Mouse (Mus musculus) small intestine, adult 2 months (tissue): ENCODE data around the gene Ercc5. TPM values are rescaled to one million over a fixed set of nuclear protein-coding genes. Genes with fewer than 3 reads are reported as not detected.
A peak's percentile ranks its signal among the peaks of the same experiment; 100 is the strongest.

ENCODE experiments used
- H3K27ac ChIP-seq: fragments of 200-500 bp; 2 replicates; pipeline ENCODE4 v1.5.1; 2012; ENCODE audit warnings: low read depth, low read length, control low read depth, inconsistent platforms; ENCODE audit not compliant: insufficient read depth
- H3K27me3 ChIP-seq: fragments of 200-500 bp; 2 replicates; pipeline ENCODE4 v1.6.1; 2012; ENCODE audit warnings: mild to moderate bottlenecking, moderate library complexity, low read length, inconsistent platforms; ENCODE audit not compliant: control insufficient read depth, insufficient read depth
- H3K36me3 ChIP-seq: fragments of 200-500 bp; 2 replicates; pipeline ENCODE4 v1.6.1; 2012; ENCODE audit warnings: mild to moderate bottlenecking, low read length, control low read depth, inconsistent platforms; ENCODE audit not compliant: control insufficient read depth, insufficient read depth
- H3K4me1 ChIP-seq: fragments of 200-500 bp; 2 replicates; pipeline ENCODE4 v1.6.1; 2012; ENCODE audit warnings: low read length, inconsistent platforms, mixed read lengths; ENCODE audit not compliant: control insufficient read depth, insufficient read depth, insufficient read length
- H3K4me3 ChIP-seq: fragments of 200-500 bp; 2 replicates; pipeline ENCODE4 v1.5.1; 2012; ENCODE audit warnings: low read depth, mild to moderate bottlenecking, control low read depth, inconsistent platforms, low read length, moderate library complexity
- CTCF ChIP-seq: fragments of 200-500 bp; IDR thresholded peaks from 2 replicates; pipeline ENCODE4 v1.5.1; 2012; ENCODE audit warnings: low read depth, mild to moderate bottlenecking, control low read depth, inconsistent platforms, low read length, moderate library complexity, mixed read lengths; ENCODE audit not compliant: insufficient replicate concordance, insufficient read length; ENCODE audit errors: extremely low read depth
- POLR2A ChIP-seq: fragments of 200-500 bp; IDR thresholded peaks from 2 replicates; pipeline ENCODE4 v1.6.1; 2012; ENCODE audit warnings: low read depth, mild to moderate bottlenecking, control low read depth, inconsistent platforms, low read length, moderate library complexity
- WGBS: fragments of 180-500 bp; shearing (Covaris S2); methylation state at CpG from one replicate; pipeline ENCODE4 v1.1.7; 2018; 5-methylcytosine and 5-hydroxymethylcytosine counted together
- polyA plus RNA-seq: library from polyadenylated mRNA; depleted of rRNA; stranded (reverse); fragments of >200 nt; gene quantifications from 2 replicates; pipeline ENCODE4 v1.2.3, GENCODE M21; 2012

The Ercc5 gene
- polyA plus RNA-seq, 1 experiment = 1.7 TPM

GRCm38 (mm10) chr1:44148706-44149105 lies 1.2 kb downstream of the Ercc5 start:
- WGBS = 29% methylated on average over 6 of the region's 6 CpGs
- no peaks in the 10 kb centered on the region for H3K36me3 ChIP-seq
- no peak overlapping the region for H3K4me3 ChIP-seq
- TF ChIP-seq CTCF (no peak), POLR2A (no peak)
- H3K27ac ChIP-seq = no peak overlapping the region
- H3K4me1 ChIP-seq = no peaks in the 10 kb centered on the region
- H3K27me3 ChIP-seq = no peaks in the 10 kb centered on the region

DNA sequence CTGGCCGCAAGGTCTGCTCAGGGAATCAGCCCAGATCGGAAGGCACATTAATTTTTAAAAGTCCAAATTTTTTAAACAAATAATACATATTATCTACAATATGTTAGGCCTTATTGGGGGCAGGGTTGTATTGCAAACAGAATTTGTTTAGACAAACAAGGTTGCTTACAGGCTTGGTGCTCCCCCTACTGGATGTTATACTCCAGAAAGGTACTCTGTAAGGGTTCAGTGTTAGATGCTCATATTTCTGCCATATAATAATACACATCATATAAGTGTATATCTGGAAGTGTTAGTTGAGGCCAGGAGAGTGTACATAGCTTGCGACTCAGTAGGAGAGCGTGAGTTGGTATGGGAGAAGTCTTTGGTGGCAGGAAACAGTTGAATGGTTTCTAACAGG lies 7.7 kb downstream of the Ercc5 start:
- Histone ChIP-seq H3K4me3 (no peak overlapping the region), H3K4me1 (no peaks in the 10 kb centered on the region), H3K27me3 (no peaks in the 10 kb centered on the region), H3K27ac (no peak overlapping the region), H3K36me3 (peaks cover 5% of the 10 kb centered on the region; the same call in 1 of the 2 replicates)
- 91% methylated on average over 4 of the region's 4 CpGs for WGBS
- TF ChIP-seq CTCF (no peak), POLR2A (no peak)

GRCm38 (mm10) chr1:44158317-44158716 lies 10.8 kb downstream of the Ercc5 start:
- 91% methylated on average over 6 of the region's 6 CpGs for WGBS

DNA sequence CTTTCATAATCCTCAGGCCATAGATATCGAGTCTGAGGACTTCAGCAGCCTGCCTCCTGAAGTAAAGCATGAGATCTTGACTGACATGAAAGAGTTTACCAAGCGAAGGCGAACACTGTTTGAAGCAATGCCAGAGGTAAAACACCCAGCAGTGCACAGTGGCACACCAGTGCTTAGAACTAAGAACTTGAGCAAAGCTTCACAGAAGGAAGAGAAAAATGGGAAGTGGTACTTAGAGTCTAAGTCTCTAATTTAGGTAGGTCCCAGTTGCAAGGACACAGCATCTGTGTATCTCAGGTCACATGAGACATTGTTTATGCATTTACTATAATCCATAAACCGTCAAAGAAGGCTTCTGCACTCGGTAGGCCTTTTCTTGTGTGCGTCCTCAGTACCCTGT lies 14.3 kb downstream of the Ercc5 start:
- Histone ChIP-seq H3K4me3 (no peak overlapping the region), H3K4me1 (no peaks in the 10 kb centered on the region), H3K27me3 (no peaks in the 10 kb centered on the region), H3K27ac (no peak overlapping the region), H3K36me3 (peaks cover 32% of the 10 kb centered on the region)
- 94% methylated on average over 6 of the region's 6 CpGs for WGBS
- TF ChIP-seq CTCF = no peak
- TF ChIP-seq POLR2A = no peak

More at GRCm38 (mm10) chr1:44158317-44158716, 10.8 kb downstream of the Ercc5 start:
- Histone ChIP-seq H3K4me3 (no peak overlapping the region), H3K36me3 (peaks cover 19% of the 10 kb centered on the region), H3K4me1 (no peaks in the 10 kb centered on the region), H3K27me3 (no peaks in the 10 kb centered on the region), H3K27ac (no peak overlapping the region)
- no peak for TF ChIP-seq CTCF
- TF ChIP-seq POLR2A = no peak

DNA sequence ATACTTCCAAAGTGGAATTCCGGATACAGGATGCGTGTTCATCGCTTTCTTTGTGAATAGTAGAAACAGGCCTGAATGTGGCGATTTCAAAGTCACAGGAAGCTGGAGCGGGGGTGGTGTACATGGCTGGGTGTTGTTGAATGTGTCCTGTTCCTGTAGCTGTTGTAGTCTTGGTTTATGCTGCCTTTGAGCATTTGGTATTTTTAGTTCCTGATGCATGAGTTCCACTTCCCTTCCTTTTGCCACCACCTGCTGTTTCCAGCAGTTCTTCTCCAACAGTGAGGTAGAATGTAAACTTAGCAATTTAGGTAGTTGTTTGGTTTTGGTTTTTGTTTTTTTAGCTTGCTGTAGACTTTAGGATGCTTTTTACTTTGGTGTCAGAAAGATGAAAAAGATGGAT lies 14.8 kb downstream of the Ercc5 start:
- H3K27me3 ChIP-seq = no peaks in the 10 kb centered on the region
- H3K27ac ChIP-seq = no peak overlapping the region
- no peak overlapping the region for H3K4me3 ChIP-seq
- peaks cover 37% of the 10 kb centered on the region for H3K36me3 ChIP-seq
- 91% methylated on average over 5 of the region's 5 CpGs for WGBS
- TF ChIP-seq CTCF (no peak), POLR2A (no peak)
- no peaks in the 10 kb centered on the region for H3K4me1 ChIP-seq

DNA sequence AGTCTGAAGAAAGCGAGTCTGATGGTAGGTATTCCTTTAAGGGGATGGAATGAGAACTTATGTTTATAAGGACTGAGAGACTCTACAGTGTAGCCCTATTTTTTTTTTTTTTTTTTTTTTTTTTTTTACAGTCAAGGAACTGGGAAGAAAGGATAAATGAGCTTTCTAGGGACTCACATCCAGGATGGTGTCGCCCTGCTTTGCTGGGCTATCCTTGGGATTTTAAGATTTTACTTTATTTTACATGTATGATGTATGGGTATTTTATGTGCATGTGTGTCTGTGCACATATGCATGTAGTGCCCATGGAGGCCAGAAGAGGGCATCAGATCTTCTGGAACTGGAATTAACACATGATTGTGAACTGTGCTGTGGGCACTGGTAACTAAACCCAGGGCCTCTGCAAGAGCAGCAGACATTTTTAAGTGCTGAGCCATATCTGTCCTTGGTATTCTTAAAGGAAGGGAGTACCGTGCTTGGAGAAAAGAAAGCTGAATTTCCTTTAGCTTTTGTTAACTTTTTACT lies 20.4 kb downstream of the Ercc5 start:
- no peak for TF ChIP-seq CTCF
- no peak for TF ChIP-seq POLR2A
- H3K27ac ChIP-seq = no peak overlapping the region
- H3K4me3 ChIP-seq = no peak overlapping the region
- H3K27me3 ChIP-seq = no peaks in the 10 kb centered on the region
- H3K4me1 ChIP-seq = no peaks in the 10 kb centered on the region
- H3K36me3 ChIP-seq = peaks cover 31% of the 10 kb centered on the region
- over 99% methylated on average over 3 of the region's 3 CpGs for WGBS

DNA sequence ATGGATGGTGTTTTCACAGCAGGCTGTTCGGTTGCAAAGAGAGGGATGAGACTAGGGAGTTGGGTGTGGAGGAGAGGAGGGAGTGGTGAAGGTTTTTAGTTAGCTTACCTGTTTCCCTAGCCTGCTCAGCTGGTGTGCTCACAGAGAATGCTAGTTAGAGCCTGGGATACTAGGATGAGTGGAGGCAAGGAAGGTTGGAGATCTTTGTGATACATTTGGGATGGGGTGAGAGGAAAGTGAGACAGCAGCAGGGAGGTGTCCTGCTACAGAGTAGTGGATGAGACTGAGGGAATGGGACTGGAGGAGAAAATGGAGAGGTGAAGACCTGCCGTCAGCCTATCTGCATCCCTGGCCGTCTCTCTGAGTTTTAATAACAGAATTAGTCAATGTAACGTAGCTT lies 25.1 kb downstream of the Ercc5 start:
- no peak overlapping the region for H3K27ac ChIP-seq
- H3K27me3 ChIP-seq = no peaks in the 10 kb centered on the region
- H3K4me3 ChIP-seq = no peak overlapping the region
- TF ChIP-seq CTCF (no peak), POLR2A (no peak)
- 96% methylated on average over 4 of the region's 4 CpGs for WGBS
- H3K36me3 ChIP-seq = peaks cover 32% of the 10 kb centered on the region
- H3K4me1 ChIP-seq = no peaks in the 10 kb centered on the region

- H3K36me3 ChIP-seq = peaks cover 39% of the 10 kb centered on the region
- H3K4me1 ChIP-seq = no peaks in the 10 kb centered on the region
- TF ChIP-seq CTCF (peak; percentile 21; the same call in 1 of the 2 replicates), POLR2A (no peak)
- H3K27ac ChIP-seq = no peak overlapping the region
- H3K27me3 ChIP-seq = no peaks in the 10 kb centered on the region
- 80% methylated on average over 8 of the region's 8 CpGs for WGBS
- no peak overlapping the region for H3K4me3 ChIP-seq
These were observed 26.4 kb downstream of the Ercc5 start for GRCm38 (mm10) chr1:44173903-44174302.
